ENCODE assay signal across 8 mouse cellular contexts in the genomic region with DNA sequence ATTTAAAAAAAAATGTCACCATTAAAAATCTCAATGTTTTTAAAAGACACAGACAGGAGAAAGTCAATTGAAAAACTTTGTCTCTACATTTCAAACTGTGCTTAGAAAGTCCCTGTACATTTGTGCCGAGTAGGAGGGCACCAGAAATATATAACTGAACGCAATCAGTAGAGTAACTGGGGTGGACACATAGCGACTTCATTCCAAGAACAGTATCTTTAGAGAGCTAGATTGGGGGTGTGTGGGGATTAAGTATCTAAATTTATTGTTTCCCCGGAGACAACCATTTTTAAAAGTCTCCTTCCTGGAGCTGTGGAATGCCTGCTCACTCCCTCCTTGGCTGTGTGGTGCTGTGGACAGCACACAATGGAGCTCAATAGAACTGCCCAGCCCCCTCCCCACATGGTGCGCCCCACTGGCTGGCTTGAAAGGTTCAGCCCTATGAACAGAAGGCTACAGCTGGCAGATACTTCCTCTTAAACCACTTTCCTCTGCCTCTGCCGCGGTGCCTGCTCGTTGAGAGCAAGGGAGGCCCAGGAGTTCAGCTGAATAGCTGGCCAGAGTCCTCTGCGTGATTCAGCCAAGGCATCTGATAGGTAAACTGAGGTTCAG.
A peak's percentile ranks its signal among the peaks of the same experiment; 100 is the strongest.
DNase-seq lines count a peak whose midpoint lies in the region; ATAC-seq lines count a peak whose summit lies in the region.

No protein-coding gene starts in this region.

- H3K4me3 ChIP-seq in neural tube, embryonic 11.5 days (ENCODE audit: low read depth, low read length) = no peak overlapping the region

- DNase-seq in ovary, postnatal 14 days (ENCODE audit: low spot score) = peak; percentile 19
- DNase-seq in ovary, postnatal 10 days (ENCODE audit: low spot score) = no peak
- peak; percentile 6 to 24 for DNase-seq in frontal cortex, adult 2 months (ENCODE audit: extremely low spot score in 1 of 2, low spot score in 1 of 2)
- DNase-seq in kidney, postnatal 4 days = peak; percentile 54 to 67
- peak; percentile 81 for DNase-seq in neural tube, embryonic 11.5 days (ENCODE audit: low spot score)
- no peak for DNase-seq in urinary bladder, postnatal 14 days (ENCODE audit: low spot score)
- no peak for DNase-seq in B cell, adult 2 months
- DNase-seq in thymus, postnatal 10 days (ENCODE audit: low spot score in 2 of 2) = no peak

- H3K27ac ChIP-seq in neural tube, embryonic 11.5 days (ENCODE audit: low read depth, low read length) = 0 out of 2 replicates have a peak overlapping the region, but pooled peaks have one; percentile 46

- no peak overlapping the region; the same call in 1 of the 2 replicates for H3K4me2 ChIP-seq in neural tube, embryonic 11.5 days (ENCODE audit: low read depth)

- peak; percentile 80 for ATAC-seq in neural tube, embryonic 11.5 days (ENCODE audit: insufficient read depth, low FRiP score, low TSS enrichment)

- H3K36me3 ChIP-seq in neural tube, embryonic 11.5 days (ENCODE audit: control insufficient read depth, insufficient read depth, low read length) = no peaks in the 10 kb centered on the region

- H3K27me3 ChIP-seq in neural tube, embryonic 11.5 days (ENCODE audit: control insufficient read depth, insufficient read depth, low read length) = no peaks in the 10 kb centered on the region

- WGBS in neural tube, embryonic 11.5 days = 11% methylated on average over 9 of the region's 9 CpGs

- no peak overlapping the region for H3K9ac ChIP-seq in neural tube, embryonic 11.5 days (ENCODE audit: low read length)

- H3K9me3 ChIP-seq in neural tube, embryonic 11.5 days (ENCODE audit: control insufficient read depth, low read length) = no peaks in the 10 kb centered on the region

- H3K4me1 ChIP-seq in neural tube, embryonic 11.5 days (ENCODE audit: control insufficient read depth, insufficient read depth, low read length) = peaks cover 29% of the 10 kb centered on the region

Comparison
In these comparisons a context has a peak if more than half of its experiments do, and no peak if none do; other contexts are left out.
1. DNase-seq: peak in ovary, postnatal 14 days (single experiment), frontal cortex, adult 2 months (2 of 2), kidney, postnatal 4 days (2 of 2) and neural tube, embryonic 11.5 days (single experiment); none in ovary, postnatal 10 days (single experiment), urinary bladder, postnatal 14 days (single experiment), B cell, adult 2 months (0 of 2) and thymus, postnatal 10 days (0 of 2).